Comparison of ENCODE assay signal across 10 mouse cellular contexts in genomic region chr9:44875476-44875875, GRCm38 (mm10). TPM values are rescaled to one million over a fixed set of nuclear protein-coding genes. Genes with fewer than 3 reads are reported as not detected.
DNase-seq lines count a peak whose midpoint lies in the region; ATAC-seq lines count a peak whose summit lies in the region.
"Had no signal": no experiment of that assay in that cellular context is flagged by ENCODE, and none has a peak within 500 bp of the region (broad histone marks: within the 10 kb centered on the region; RNA-seq: fewer than 3 reads in every experiment).

No protein-coding gene starts in this region.

- no peaks in the 10 kb centered on the region for H3K27me3 ChIP-seq in forebrain, embryonic 16.5 days (replicated peaks; ENCODE audit: control insufficient read depth, insufficient read depth, low read length)
- H3K27me3 ChIP-seq: midbrain, embryonic 12.5 days had no signal

- no peaks in the 10 kb centered on the region for H3K9me3 ChIP-seq in forebrain, embryonic 16.5 days (ENCODE audit: control insufficient read depth, low read length)
- H3K9me3 ChIP-seq: midbrain, embryonic 12.5 days had no signal

- no peak for ATAC-seq in forebrain, embryonic 16.5 days
- no peak for ATAC-seq in cerebellum, adult (ENCODE audit: insufficient number of reproducible peaks, low FRiP score, low TSS enrichment)

- H3K27ac ChIP-seq in forebrain, embryonic 16.5 days (ENCODE audit: low read length), result no peak overlapping the region
- H3K27ac ChIP-seq: midbrain, embryonic 12.5 days had no signal

- DNase-seq in layer of hippocampus, adult 18-20 months (ENCODE audit: low spot score in 2 of 2), result peak; percentile 54 to 67
- DNase-seq in layer of hippocampus, postnatal 10 days (ENCODE audit: low spot score in 2 of 2), result no peak
- peak; percentile 78 for DNase-seq in adrenal gland, postnatal 14 days
- DNase-seq in left cerebral cortex, postnatal 36 days (ENCODE audit: low spot score in 2 of 2), result peak; percentile 39 to 49
- no peak for DNase-seq in urinary bladder, adult 2 months (ENCODE audit: low spot score)
- no peak for DNase-seq in cerebellum, adult 11 months
- DNase-seq: thymus, postnatal 14 days had no signal

- intact Hi-C loops in left cerebral cortex, postnatal 36 days (cut with DNase I), result no loop called here

- H3K36me3 ChIP-seq in forebrain, embryonic 16.5 days (ENCODE audit: control insufficient read depth, insufficient read depth), result no peaks in the 10 kb centered on the region

- H3K4me1 ChIP-seq in forebrain, embryonic 16.5 days (replicated peaks; ENCODE audit: control insufficient read depth, insufficient read depth, low read length), result peaks cover 58% of the 10 kb centered on the region

- H3K4me2 ChIP-seq in forebrain, embryonic 16.5 days (ENCODE audit: low read length), result peak overlapping the region; percentile 28
- H3K4me2 ChIP-seq: midbrain, embryonic 12.5 days had no signal

- H3K9ac ChIP-seq in forebrain, embryonic 16.5 days (replicated peaks; ENCODE audit: low read depth, low read length), result no peak overlapping the region
- H3K9ac ChIP-seq: midbrain, embryonic 12.5 days had no signal

- no peak overlapping the region for H3K4me3 ChIP-seq in forebrain, embryonic 16.5 days (replicated peaks; ENCODE audit: low read length)
- H3K4me3 ChIP-seq: midbrain, embryonic 12.5 days had no signal

- WGBS in forebrain, embryonic 16.5 days, result 19% methylated on average over 7 of the region's 7 CpGs

RNA-seq across cellular contexts. Expression of gene Kmt2a, which starts 5.6 kb away (rescaled TPM):
- 10 to 100 TPM; 72.0 to 84.2 TPM for total RNA-seq in layer of hippocampus, adult 18-20 months (2021)
- 10 to 100 TPM; 50.5 to 54.6 TPM for total RNA-seq in layer of hippocampus, postnatal 10 days (2021)
- 37.2 and 42.9 TPM in 2 replicates for total RNA-seq in adrenal gland, postnatal 14 days (2021)
- polyA plus RNA-seq in forebrain, embryonic 16.5 days (2015; fragmentation: Nextera tagmentation; extraction: Ambion mirVana), result 22.2 and 24.3 TPM in 2 replicates
- 10 to 100 TPM; 52.2 to 79.3 TPM for total RNA-seq in left cerebral cortex, postnatal 36 days (2021)
- 11.7 and 16.2 TPM in 2 replicates for polyA plus RNA-seq in urinary bladder, adult 2 months (2012; rRNA removed)

RNA-seq across cellular contexts. Expression of gene Atp5l, which starts 45.1 kb away (rescaled TPM):
- total RNA-seq in layer of hippocampus, adult 18-20 months (2021), result 100 to 1,000 TPM; 334 to 337 TPM
- total RNA-seq in layer of hippocampus, postnatal 10 days (2021), result 100 to 1,000 TPM; 394 to 460 TPM
- 638 TPM in 2 replicates for total RNA-seq in adrenal gland, postnatal 14 days (2021)
- polyA plus RNA-seq in forebrain, embryonic 16.5 days (2015; fragmentation: Nextera tagmentation; extraction: Ambion mirVana), result 638 and 661 TPM in 2 replicates
- total RNA-seq in left cerebral cortex, postnatal 36 days (2021), result 100 to 1,000 TPM; 303 to 311 TPM
- 679 and 839 TPM in 2 replicates for polyA plus RNA-seq in urinary bladder, adult 2 months (2012; rRNA removed)

Comparison
In these comparisons a context has a peak if more than half of its experiments do, and no peak if none do; other contexts are left out.
1. DNase-seq: peak in layer of hippocampus, adult 18-20 months (2 of 2), adrenal gland, postnatal 14 days (single experiment) and left cerebral cortex, postnatal 36 days (2 of 2); none in layer of hippocampus, postnatal 10 days (0 of 2), urinary bladder, adult 2 months (single experiment) and cerebellum, adult 11 months (single experiment).